In genomic region chr10:95561616-95562015, GRCm38 (mm10) we compare ENCODE assay signal across 10 mouse cellular contexts. TPM values are rescaled to one million over a fixed set of nuclear protein-coding genes. Genes with fewer than 3 reads are reported as not detected.
A peak's percentile ranks its signal among the peaks of the same experiment; 100 is the strongest.
DNase-seq lines count a peak whose midpoint lies in the region; ATAC-seq lines count a peak whose summit lies in the region.
"Had no signal": no experiment of that assay in that cellular context is flagged by ENCODE, and none has a peak within 500 bp of the region (broad histone marks: within the 10 kb centered on the region; RNA-seq: fewer than 3 reads in every experiment).

No protein-coding gene starts in this region.

- peak overlapping the region; percentile 85 for H3K4me2 ChIP-seq in heart, embryonic 14.5 days (ENCODE audit: low read length)
- H3K4me2 ChIP-seq in hindbrain, embryonic 13.5 days: peak overlapping the region; percentile 88
- peak overlapping the region; percentile 90 for H3K4me2 ChIP-seq in midbrain, embryonic 13.5 days (replicated peaks)

- no peak overlapping the region for H3K27ac ChIP-seq in heart, embryonic 14.5 days (replicated peaks in 1 of 2; ENCODE audit: control insufficient read depth in 1 of 2, insufficient read depth in 1 of 2, low read depth in 2 of 2, low read length in 2 of 2)
- no peak overlapping the region for H3K27ac ChIP-seq in hindbrain, embryonic 13.5 days
- H3K27ac ChIP-seq in midbrain, embryonic 13.5 days: no peak overlapping the region

- H3K4me3 ChIP-seq in heart, embryonic 14.5 days (ENCODE audit: control insufficient read depth in 1 of 2, insufficient read depth in 1 of 2, low read depth in 1 of 2, low read length in 2 of 2): peak overlapping the region; percentile 96 to 99
- peak overlapping the region; percentile 90 for H3K4me3 ChIP-seq in hindbrain, embryonic 13.5 days
- H3K4me3 ChIP-seq in midbrain, embryonic 13.5 days (replicated peaks): peak overlapping the region; percentile 91

- no peaks in the 10 kb centered on the region for H3K27me3 ChIP-seq in heart, embryonic 14.5 days (ENCODE audit: control insufficient read depth, insufficient read depth, low read length)
- H3K27me3 ChIP-seq in hindbrain, embryonic 13.5 days: no peaks in the 10 kb centered on the region
- no peaks in the 10 kb centered on the region for H3K27me3 ChIP-seq in midbrain, embryonic 13.5 days

- WGBS in heart, embryonic 14.5 days: 43% methylated on average over 7 of the region's 7 CpGs
- 56% methylated on average over 7 of the region's 7 CpGs for WGBS in hindbrain, embryonic 13.5 days
- 52% methylated on average over 7 of the region's 7 CpGs for WGBS in midbrain, embryonic 13.5 days

- ATAC-seq in heart, embryonic 14.5 days (ENCODE audit: insufficient number of reproducible peaks, insufficient read depth, low FRiP score, low read depth): no peak
- no peak for ATAC-seq in hindbrain, embryonic 13.5 days (ENCODE audit: low FRiP score)
- ATAC-seq in midbrain, embryonic 13.5 days: no peak

- no peak for DNase-seq in heart, postnatal 36 days
- peak; percentile 62 for DNase-seq in NIH3T3 (ENCODE audit: low read depth)
- no peak for DNase-seq in layer of hippocampus, postnatal 10 days (ENCODE audit: low spot score in 2 of 2)
- no peak for DNase-seq in thymus, postnatal 36 days
- no peak for DNase-seq in urinary bladder, postnatal 14 days (ENCODE audit: low spot score)
- DNase-seq: lung, postnatal 14 days had no signal

- peaks cover 14 to 42% of the 10 kb centered on the region in 2 experiments for H3K4me1 ChIP-seq in heart, embryonic 14.5 days (ENCODE audit: control insufficient read depth in 2 of 2, insufficient read depth in 2 of 2, low read length in 2 of 2)
- H3K4me1 ChIP-seq in hindbrain, embryonic 13.5 days (replicated peaks): peaks cover 46% of the 10 kb centered on the region
- H3K4me1 ChIP-seq in midbrain, embryonic 13.5 days (replicated peaks): peaks cover 42% of the 10 kb centered on the region

- H3K9ac ChIP-seq in heart, embryonic 14.5 days (ENCODE audit: low read length): peak overlapping the region; percentile 97
- H3K9ac ChIP-seq in hindbrain, embryonic 13.5 days: peak overlapping the region; percentile 94
- peak overlapping the region; percentile 96; the same call in 1 of the 2 replicates for H3K9ac ChIP-seq in midbrain, embryonic 13.5 days (replicated peaks)

- 0 out of 2 replicates have a peak, but pooled peaks cover 4% of the 10 kb centered on the region for H3K36me3 ChIP-seq in heart, embryonic 14.5 days (ENCODE audit: control insufficient read depth, insufficient read depth, low read length)
- H3K36me3 ChIP-seq in hindbrain, embryonic 13.5 days: no peaks in the 10 kb centered on the region; the same call in 1 of the 2 replicates
- H3K36me3 ChIP-seq in midbrain, embryonic 13.5 days: peaks cover 4% of the 10 kb centered on the region; the same call in 1 of the 2 replicates

- intact Hi-C loops in heart, postnatal 36 days (cut with DNase I): loop anchor here (2.0 to 5.0 kb wide), 3 partner anchors 117 to 1056 kb away; partner anchors contain the start of gene Btg1

- H3K9me3 ChIP-seq in heart, embryonic 14.5 days (ENCODE audit: control insufficient read depth, low read length): no peaks in the 10 kb centered on the region
- H3K9me3 ChIP-seq in hindbrain, embryonic 13.5 days: no peaks in the 10 kb centered on the region
- no peaks in the 10 kb centered on the region for H3K9me3 ChIP-seq in midbrain, embryonic 13.5 days
- H3K9me3 ChIP-seq: G1E had no signal

RNA-seq across cellular contexts. Expression of gene Nudt4, which starts 2.3 kb away (rescaled TPM):
- polyA plus RNA-seq in heart, embryonic 14.5 days (2014; fragmentation: Nextera tagmentation; extraction: Ambion mirVana): 97.2 and 101 TPM in 2 replicates
- total RNA-seq in heart, postnatal 36 days (2021): 100 to 1,000 TPM; 245 to 277 TPM
- 74.6 and 76.5 TPM in 2 replicates for polyA plus RNA-seq in hindbrain, embryonic 13.5 days (2015; fragmentation: Nextera tagmentation; extraction: Ambion mirVana)
- polyA plus RNA-seq in midbrain, embryonic 13.5 days (2015; fragmentation: Nextera tagmentation; extraction: Ambion mirVana): 65.5 and 72.5 TPM in 2 replicates
- total RNA-seq in layer of hippocampus, postnatal 10 days (2021): 10 to 100 TPM; 91.1 to 92.9 TPM

RNA-seq across cellular contexts. Expression of gene Ube2n, which starts 46.7 kb away (rescaled TPM):
- polyA plus RNA-seq in heart, embryonic 14.5 days (2014; fragmentation: Nextera tagmentation; extraction: Ambion mirVana): 255 and 263 TPM in 2 replicates
- total RNA-seq in heart, postnatal 36 days (2021): 10 to 100 TPM; 88.0 to 92.7 TPM
- polyA plus RNA-seq in hindbrain, embryonic 13.5 days (2015; fragmentation: Nextera tagmentation; extraction: Ambion mirVana): 403 and 411 TPM in 2 replicates
- 431 and 436 TPM in 2 replicates for polyA plus RNA-seq in midbrain, embryonic 13.5 days (2015; fragmentation: Nextera tagmentation; extraction: Ambion mirVana)
- 100 to 1,000 TPM; 188 to 223 TPM for total RNA-seq in layer of hippocampus, postnatal 10 days (2021)

RNA-seq across cellular contexts. Expression of gene Mrpl42, which starts 59.9 kb away (rescaled TPM):
- 657 and 673 TPM in 2 replicates for polyA plus RNA-seq in heart, embryonic 14.5 days (2014; fragmentation: Nextera tagmentation; extraction: Ambion mirVana)
- 100 to 1,000 TPM; 436 to 467 TPM for total RNA-seq in heart, postnatal 36 days (2021)
- 252 and 268 TPM in 2 replicates for polyA plus RNA-seq in hindbrain, embryonic 13.5 days (2015; fragmentation: Nextera tagmentation; extraction: Ambion mirVana)
- 260 and 269 TPM in 2 replicates for polyA plus RNA-seq in midbrain, embryonic 13.5 days (2015; fragmentation: Nextera tagmentation; extraction: Ambion mirVana)
- 10 to 100 TPM; 76.8 to 84.2 TPM for total RNA-seq in layer of hippocampus, postnatal 10 days (2021)
